Mouse (Mus musculus) olfactory bulb, adult 2 months (tissue): ENCODE results near the gene Gdf11.

Experiments used
- CTCF ChIP-seq: fragments of 200-500 bp; IDR thresholded peaks from 2 replicates; pipeline ENCODE4 v1.5.1; 2012; ENCODE audit warnings: low read depth, mild to moderate bottlenecking, low read length, moderate library complexity; ENCODE audit not compliant: insufficient read depth
- POLR2A ChIP-seq: fragments of 200-500 bp; IDR thresholded peaks from 2 replicates; pipeline ENCODE4 v1.6.1; 2012; ENCODE audit warnings: mild to moderate bottlenecking, low read depth, low read length, moderate library complexity; ENCODE audit not compliant: insufficient read depth

GRCm38 (mm10) chr10:128899759-128900490, 8.4 kb upstream of the Gdf11 start:
- TF ChIP-seq POLR2A (no peak), CTCF (no peak)
